Mouse (Mus musculus): ENCODE measurements around the gene Scgb2b7. TPM values are rescaled to one million over a fixed set of nuclear protein-coding genes. Genes with fewer than 3 reads are reported as not detected.
"Not testable (repeated sequence)": the region's sequence is repeated elsewhere in the genome, so short reads cannot be mapped to it uniquely, and the experiment has no call there.

Gene Scgb2b7
- total RNA-seq (2017): not detected in 2 replicates

DNA sequence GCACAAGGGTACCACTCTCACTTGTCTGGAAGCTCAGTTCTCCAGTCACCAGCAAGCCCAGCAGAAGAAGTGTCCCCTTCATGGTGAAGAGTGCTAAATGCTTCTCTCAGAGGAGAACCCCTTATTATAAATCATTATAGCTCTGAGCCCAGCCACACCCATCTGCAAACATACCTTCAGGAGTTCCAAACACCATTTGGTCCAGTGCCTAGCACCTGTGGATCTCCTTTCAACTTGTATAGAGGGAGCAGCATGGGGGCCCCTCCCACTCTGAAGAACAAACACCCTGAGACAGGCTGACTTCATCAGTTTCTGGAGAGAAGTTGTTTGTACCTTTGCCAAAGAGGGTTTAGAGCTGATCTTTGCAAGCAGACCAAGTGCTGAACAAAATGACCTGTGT lies at the start of gene Scgb2b7:
Gene Scgb2b7 (minus strand): TSS at position 101 of the 400 bp plus-strand sequence.
- not testable (repeated sequence) for ATAC-seq (replicated peaks; ENCODE audit: low read depth, poor library complexity, severe bottlenecking)

DNA sequence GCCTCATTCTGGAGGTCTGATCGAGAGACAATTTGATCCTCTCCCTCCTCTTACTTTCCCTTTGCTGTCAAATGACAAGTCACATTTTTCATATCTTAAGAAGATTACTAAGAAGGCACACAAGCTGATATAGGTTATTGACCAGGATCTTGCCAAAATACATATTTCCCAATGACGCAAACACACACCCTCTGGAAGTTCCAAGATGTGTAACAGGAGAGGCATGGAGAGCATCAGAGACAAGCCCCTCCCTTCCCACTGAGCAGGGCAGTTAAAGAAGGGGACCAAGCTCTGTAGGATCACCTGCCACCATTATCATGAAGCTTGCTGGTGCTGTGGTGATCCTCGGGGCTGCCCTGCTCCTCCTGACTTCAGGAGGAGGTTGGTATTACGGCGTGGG lies 6.8 kb upstream of the Scgb2b7 start, which contains the start of gene Scgb1b7:
Gene Scgb1b7 (plus strand): TSS at position 301 of the 400 bp plus-strand sequence.
- ATAC-seq (replicated peaks; ENCODE audit: low read depth, poor library complexity, severe bottlenecking): not testable (repeated sequence)

Other genes with a start within 250 kb of the Scgb2b7 start
- gene Scgb1b7, start 6.9 kb upstream of the Scgb2b7 start, total RNA-seq (2017): not detected in 2 replicates